Mouse (Mus musculus): ENCODE results near the gene 4930522H14Rik.

4930522H14Rik gene

GRCm38 (mm10) chr4:109475577-109476553 lies 55.2 kb downstream of the 4930522H14Rik start:
- DNase-seq (ENCODE audit: low spot score in 2 of 2): peak; percentile 22 to 26

- no peak for DNase-seq (ENCODE audit: low spot score in 2 of 2)
Observed at GRCm38 (mm10) chr4:109475078-109475477, 56.0 kb downstream of the 4930522H14Rik start.

GRCm38 (mm10) chr4:109472566-109472965 lies 58.5 kb downstream of the 4930522H14Rik start:
- no peak for DNase-seq (ENCODE audit: low spot score in 2 of 2)

GRCm38 (mm10) chr4:109471606-109472005 lies 59.5 kb downstream of the 4930522H14Rik start:
- no peak for DNase-seq (ENCODE audit: low spot score in 2 of 2)

- DNase-seq (ENCODE audit: low spot score in 2 of 2): no peak
Observed at GRCm38 (mm10) chr4:109467687-109468086, 63.4 kb downstream of the 4930522H14Rik start.

GRCm38 (mm10) chr4:109463892-109464291 lies 67.2 kb downstream of the 4930522H14Rik start:
- no peak for DNase-seq (ENCODE audit: low spot score in 2 of 2)

- no peak for DNase-seq (ENCODE audit: low spot score in 2 of 2)
Observed at GRCm38 (mm10) chr4:109460421-109461179, 70.5 kb downstream of the 4930522H14Rik start.

GRCm38 (mm10) chr4:109456821-109457220 lies 74.3 kb downstream of the 4930522H14Rik start:
- DNase-seq (ENCODE audit: low spot score in 2 of 2): no peak
